Mouse (Mus musculus) stomach, embryonic 14.5 days (tissue): ENCODE data around the gene Glmp. TPM values are rescaled to one million over a fixed set of nuclear protein-coding genes. Genes with fewer than 3 reads are reported as not detected.
A peak's percentile ranks its signal among the peaks of the same experiment; 100 is the strongest.
"Not testable (repeated sequence)": the region's sequence is repeated elsewhere in the genome, so short reads cannot be mapped to it uniquely, and the experiment has no call there.

Experiments used
- ATAC-seq: fragments of 200-750 bp; cut with Nextera tagmentation; 2 replicates; pipeline ENCODE4 v1.8.0; 2017; ENCODE audit warnings: low read depth, moderate TSS enrichment; ENCODE audit not compliant: insufficient number of reproducible peaks, insufficient read depth, low FRiP score
- H3K27ac ChIP-seq: fragments of 300-500 bp; sonication (generic); 2 replicates; pipeline ENCODE4 v1.5.1; 2014; ENCODE audit warnings: mild to moderate bottlenecking, low read length, moderate library complexity, mixed read lengths
- H3K27me3 ChIP-seq: fragments of 300-500 bp; sonication (generic); 2 replicates; pipeline ENCODE4 v1.6.1; 2014; ENCODE audit warnings: low read length, control low read depth, mixed read lengths; ENCODE audit not compliant: control insufficient read depth, insufficient read depth
- H3K36me3 ChIP-seq: fragments of 300-500 bp; sonication (generic); 2 replicates; pipeline ENCODE4 v1.6.1; 2014; ENCODE audit warnings: mild to moderate bottlenecking, control low read depth, low read length, moderate library complexity, mixed read lengths; ENCODE audit not compliant: control insufficient read depth, insufficient read depth
- H3K4me1 ChIP-seq: fragments of 300-500 bp; sonication (generic); 2 replicates; pipeline ENCODE4 v1.6.1; 2014; ENCODE audit warnings: low read length, control low read depth, mixed read lengths; ENCODE audit not compliant: control insufficient read depth, insufficient read depth
- H3K4me2 ChIP-seq: fragments of 300-500 bp; sonication (generic); replicated peaks from 2 replicates; pipeline ENCODE4 v1.6.1; 2014; ENCODE audit warnings: low read depth, low read length, control low read depth
- H3K4me3 ChIP-seq: fragments of 300-500 bp; sonication (generic); 2 replicates; pipeline ENCODE4 v1.5.1; 2014; ENCODE audit warnings: low read depth, low read length, control low read depth
- H3K9ac ChIP-seq: fragments of 300-500 bp; sonication (generic); replicated peaks from 2 replicates; pipeline ENCODE4 v1.6.1; 2014; ENCODE audit warnings: low read depth, mild to moderate bottlenecking, control low read depth, low read length, moderate library complexity, mixed read lengths
- H3K9me3 ChIP-seq: fragments of 300-500 bp; sonication (generic); 2 replicates; pipeline ENCODE4 v1.6.1; 2016; ENCODE audit warnings: low read depth, low read length, control low read depth; ENCODE audit not compliant: control insufficient read depth
- WGBS: fragments of 180-500 bp; shearing (Covaris S2); extraction: QIAGEN DNeasy Blood & Tissue Kit; methylation state at CpG from one replicate; pipeline ENCODE4 v1.1.7; 2014; 5-methylcytosine and 5-hydroxymethylcytosine counted together
- polyA plus RNA-seq: library from polyadenylated mRNA; unstranded; fragments of >200 nt; fragmentation: Nextera tagmentation; extraction: Ambion mirVana; gene quantifications from 2 replicates; pipeline ENCODE4 v1.2.1, GENCODE M21; 2014

Gene Glmp
- polyA plus RNA-seq, 1 experiment from 2014 or later: 132 TPM

GRCm38 (mm10) chr3:88363700-88364099 is 38.9 kb downstream of the Glmp start:
- peak; percentile 54; the same call in 1 of the 2 replicates for ATAC-seq
- Histone ChIP-seq H3K4me3 (no peak overlapping the region), H3K36me3 (peaks cover 35% of the 10 kb centered on the region), H3K9me3 (no peaks in the 10 kb centered on the region), H3K27me3 (peaks cover 6% of the 10 kb centered on the region; the same call in 1 of the 2 replicates), H3K4me1 (peaks cover 6% of the 10 kb centered on the region; the same call in 1 of the 2 replicates), H3K4me2 (no peak overlapping the region), H3K9ac (no peak overlapping the region; the same call in 1 of the 2 replicates), H3K27ac (peak overlapping the region; percentile 33; the same call in 1 of the 2 replicates)
- WGBS: 44% methylated on average over 4 of the region's 4 CpGs

GRCm38 (mm10) chr3:88364337-88364736 is 39.5 kb downstream of the Glmp start, which contains the start of gene Paqr6:
Gene Paqr6 (plus strand): TSS chr3:88364584.
- Histone ChIP-seq H3K4me2 (peak within 1 kb of the TSS; percentile 30), H3K27me3 (peaks cover 6% of the 10 kb centered on the region; the same call in 1 of the 2 replicates), H3K4me1 (peaks cover 6% of the 10 kb centered on the region; the same call in 1 of the 2 replicates), H3K36me3 (peaks cover 29% of the 10 kb centered on the region), H3K4me3 (peak within 1 kb of the TSS; percentile 8; the same call in 1 of the 2 replicates), H3K27ac (peak within 1 kb of the TSS; percentile 33; the same call in 1 of the 2 replicates), H3K9ac (no peak within 1 kb of the TSS; the same call in 1 of the 2 replicates), H3K9me3 (no peaks in the 10 kb centered on the region)
- ATAC-seq: peak; percentile 35; the same call in 1 of the 2 replicates
- 4% methylated on average over 16 of the region's 16 CpGs for WGBS

GRCm38 (mm10) chr3:88365705-88366361 is 41.0 kb downstream of the Glmp start:
- Histone ChIP-seq H3K4me2 (no peak overlapping the region), H3K4me1 (peaks cover 6% of the 10 kb centered on the region; the same call in 1 of the 2 replicates), H3K27ac (no peak overlapping the region), H3K9ac (no peak overlapping the region), H3K27me3 (peaks cover 6% of the 10 kb centered on the region; the same call in 1 of the 2 replicates), H3K4me3 (no peak overlapping the region), H3K9me3 (peaks cover 4% of the 10 kb centered on the region; the same call in 1 of the 2 replicates), H3K36me3 (peaks cover 18% of the 10 kb centered on the region)
- WGBS: 40% methylated on average over 34 of the region's 34 CpGs
- no peak for ATAC-seq

GRCm38 (mm10) chr3:88366830-88367428 is 42.1 kb downstream of the Glmp start:
- peak; percentile 83 for ATAC-seq
- H3K9ac ChIP-seq, H3K9me3 ChIP-seq, H3K4me1 ChIP-seq, H3K36me3 ChIP-seq, H3K27me3 ChIP-seq, H3K27ac ChIP-seq, H3K4me3 ChIP-seq: not testable (repeated sequence)
- peak overlapping the region; percentile 36; the same call in 1 of the 2 replicates for H3K4me2 ChIP-seq
- WGBS: 6% methylated on average over 17 of the region's 22 CpGs

GRCm38 (mm10) chr3:88367517-88367916 is 42.7 kb downstream of the Glmp start:
- H3K4me3 ChIP-seq, H3K36me3 ChIP-seq, H3K27me3 ChIP-seq, H3K27ac ChIP-seq, H3K9me3 ChIP-seq, H3K4me1 ChIP-seq, ATAC-seq, H3K4me2 ChIP-seq, H3K9ac ChIP-seq: not testable (repeated sequence)
- WGBS: 39% methylated on average over 3 of the region's 7 CpGs

- H3K4me1 ChIP-seq, ATAC-seq, H3K27ac ChIP-seq, H3K9ac ChIP-seq, H3K27me3 ChIP-seq, H3K36me3 ChIP-seq, H3K4me2 ChIP-seq, H3K4me3 ChIP-seq, H3K9me3 ChIP-seq: not testable (repeated sequence)
- WGBS: 84% methylated on average over 7 of the region's 7 CpGs
Observed at GRCm38 (mm10) chr3:88368511-88368910, 43.7 kb downstream of the Glmp start.

GRCm38 (mm10) chr3:88372643-88373042 is 47.8 kb downstream of the Glmp start, which contains the start of gene Bglap3:
Gene Bglap3 (minus strand): TSS chr3:88372743.
- H3K27ac ChIP-seq, H3K9ac ChIP-seq, H3K27me3 ChIP-seq, H3K4me3 ChIP-seq, H3K9me3 ChIP-seq, ATAC-seq, H3K36me3 ChIP-seq, H3K4me2 ChIP-seq, H3K4me1 ChIP-seq: not testable (repeated sequence)
- 92% methylated on average over 9 of the region's 9 CpGs for WGBS

- H3K4me3 ChIP-seq: peak overlapping the region; percentile 11; the same call in 1 of the 2 replicates
- not testable (repeated sequence) for H3K27me3 ChIP-seq, H3K36me3 ChIP-seq, H3K9me3 ChIP-seq, H3K4me1 ChIP-seq, H3K9ac ChIP-seq
- peak; percentile 87 for ATAC-seq
- H3K27ac ChIP-seq: 0 out of 2 replicates have a peak overlapping the region, but pooled peaks have one; percentile 15
- peak overlapping the region; percentile 32 for H3K4me2 ChIP-seq
- 10% methylated on average over 16 of the region's 19 CpGs for WGBS
Observed at GRCm38 (mm10) chr3:88375750-88376626, 51.2 kb downstream of the Glmp start.
